Mouse (Mus musculus) erythroblast, adult 5-6 weeks (primary cell): ENCODE measurements around the gene Pqlc3. TPM values are rescaled to one million over a fixed set of nuclear protein-coding genes. Genes with fewer than 3 reads are reported as not detected.
A peak's percentile ranks its signal among the peaks of the same experiment; 100 is the strongest.

ENCODE experiments used
- ATAC-seq: replicated peaks from 2 replicates; pipeline ENCODE4 v1.8.0; 2016; ENCODE audit warnings: moderate number of reproducible peaks, mild to moderate bottlenecking, moderate TSS enrichment, inconsistent platforms; ENCODE audit not compliant: poor library complexity, low FRiP score, severe bottlenecking
- total RNA-seq, 2 experiments: library from RNA; stranded (forward) in 1 of 2; stranded (reverse) in 1 of 2; fragments of 150-400 nt in 1 of 2; fragments of 200-764, 138-1000 nt in 1 of 2; gene quantifications; 2 replicates each; pipeline versions ENCODE4 v1.2.3 to v1.2.4; 2015 to 2017; ENCODE audit warnings: low replicate concordance in 2 of 2

Gene Pqlc3
- total RNA-seq, 2 experiments from 2014 or later = 20.1 to 34.0 TPM

DNA sequence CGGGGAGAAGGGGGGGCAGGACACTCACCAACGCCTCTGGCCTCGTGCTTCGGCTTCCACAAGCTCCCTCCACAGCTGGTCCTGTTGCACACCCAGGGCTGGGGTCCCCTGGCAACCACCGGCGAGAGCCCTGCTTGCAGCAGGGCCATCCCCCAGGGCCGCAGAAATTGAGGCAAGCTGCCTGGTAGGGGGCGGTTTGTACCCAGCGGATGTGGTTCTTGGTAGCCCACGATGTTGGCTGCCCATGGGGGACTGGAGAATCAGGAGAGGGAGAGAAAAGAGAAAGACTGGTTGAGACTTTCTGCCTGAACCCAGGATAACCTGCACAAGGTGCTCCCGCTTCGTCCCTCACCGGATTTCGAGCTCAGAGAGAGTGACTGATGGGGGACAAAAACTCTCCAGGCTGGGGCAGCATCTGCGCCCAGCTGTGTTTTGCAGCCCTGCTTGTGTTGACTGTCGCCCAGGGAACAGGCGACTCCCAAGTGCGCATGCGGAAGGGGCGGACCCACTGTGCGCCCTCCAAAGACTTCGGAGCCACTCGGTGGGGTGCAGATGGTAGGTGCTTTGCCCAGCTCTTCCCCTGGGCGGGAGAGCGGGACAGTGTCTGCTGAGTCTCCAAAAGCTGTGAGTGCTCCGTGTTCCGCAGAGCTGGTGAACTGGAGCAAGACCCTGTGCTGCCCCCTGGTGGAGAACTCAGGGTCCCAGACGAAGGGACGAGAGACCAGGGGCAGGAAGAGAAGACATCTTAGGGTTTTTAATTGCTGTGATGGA is 11.1 kb upstream of the Pqlc3 start, which contains the start of gene 2410004P03Rik:
TSS of gene 2410004P03Rik (minus strand) at position 628 of the 771 bp plus-strand sequence.
- peak; percentile 85 for ATAC-seq

DNA sequence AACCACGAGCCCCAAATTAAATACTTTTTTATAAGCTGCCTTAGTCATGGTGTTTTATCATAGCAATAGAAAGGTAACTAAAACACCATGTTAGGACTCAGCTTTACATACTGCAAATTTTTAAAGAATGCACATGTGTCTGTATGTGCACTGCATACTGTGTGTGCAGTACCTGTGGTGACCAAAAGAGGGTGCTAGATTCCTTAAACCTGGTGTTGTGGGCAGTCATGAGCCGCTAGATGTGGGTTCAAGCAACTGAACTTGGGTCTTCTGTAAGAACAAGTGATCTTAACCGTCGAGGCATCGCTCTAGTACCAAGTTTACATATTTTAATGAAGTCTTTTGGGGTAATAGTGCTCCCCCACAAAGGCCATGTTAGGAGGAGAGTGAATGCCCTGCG is 9.3 kb upstream of the Pqlc3 start:
- no peak for ATAC-seq

DNA sequence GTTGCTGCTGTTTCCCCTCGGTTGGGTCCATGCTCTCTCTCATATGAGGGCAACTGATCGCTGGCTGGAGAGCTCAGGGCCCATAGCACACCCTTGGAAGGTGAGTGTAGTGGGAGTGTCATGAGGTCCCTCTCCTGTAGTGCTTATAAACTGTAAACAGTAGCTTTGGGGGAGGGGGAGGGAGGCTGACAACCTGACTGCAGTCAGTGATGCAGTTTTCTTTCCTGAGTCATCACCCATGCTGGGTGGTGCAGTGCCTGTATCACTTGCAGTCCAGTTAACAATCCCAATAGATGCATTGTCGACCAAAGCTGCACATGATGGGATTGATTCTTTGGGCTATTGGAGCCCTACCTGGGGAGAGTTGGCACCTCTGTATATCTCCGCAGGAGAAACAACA is 1.0 kb upstream of the Pqlc3 start:
- no peak for ATAC-seq

DNA sequence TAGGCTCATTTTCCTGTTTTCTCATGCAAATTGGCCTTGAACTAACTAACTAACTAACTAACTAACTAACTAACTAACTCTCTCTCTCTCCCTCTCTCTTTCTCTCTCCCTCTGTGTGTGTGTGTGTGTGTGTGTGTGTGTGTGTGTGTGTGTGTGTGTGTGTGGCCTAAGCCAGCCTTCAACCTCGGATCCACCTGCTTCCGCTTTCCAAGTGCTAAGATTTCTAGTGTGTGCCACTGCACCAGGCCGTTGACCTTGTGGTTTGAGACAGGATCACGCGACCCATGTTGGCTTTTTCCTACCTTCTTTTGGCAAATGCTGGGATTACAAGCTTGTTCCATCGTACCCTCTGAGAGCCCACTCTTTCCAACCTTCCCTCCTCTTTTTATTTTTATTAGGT is 420 bp upstream of the Pqlc3 start:
- ATAC-seq = no peak

- 0 out of 2 replicates have a peak, but pooled peaks have one; percentile 31 for ATAC-seq
These were observed 1.1 kb downstream of the Pqlc3 start for GRCm38 (mm10) chr12:16999146-16999545.

GRCm38 (mm10) chr12:16996886-16997462 is 3.2 kb downstream of the Pqlc3 start:
- no peak for ATAC-seq

DNA sequence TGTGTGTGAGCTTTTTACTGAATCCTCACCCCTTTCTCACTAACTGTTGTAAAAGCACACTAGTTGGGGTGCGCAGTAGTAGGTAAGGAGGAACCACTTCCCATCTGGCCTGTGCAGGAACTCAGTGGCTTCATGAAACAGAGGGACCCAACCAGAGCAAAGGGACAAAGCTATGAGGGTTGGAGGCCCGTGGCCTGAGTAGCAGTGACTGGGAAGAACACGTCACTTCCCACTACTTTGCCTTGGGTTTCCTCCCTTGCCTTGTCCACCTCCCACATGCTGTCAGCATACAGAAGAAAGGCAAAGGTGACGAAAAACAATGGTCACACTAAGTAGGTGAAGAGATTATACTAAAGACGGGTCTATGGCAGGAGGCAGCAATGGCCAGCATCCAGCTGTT is 3.9 kb downstream of the Pqlc3 start:
- no peak for ATAC-seq

DNA sequence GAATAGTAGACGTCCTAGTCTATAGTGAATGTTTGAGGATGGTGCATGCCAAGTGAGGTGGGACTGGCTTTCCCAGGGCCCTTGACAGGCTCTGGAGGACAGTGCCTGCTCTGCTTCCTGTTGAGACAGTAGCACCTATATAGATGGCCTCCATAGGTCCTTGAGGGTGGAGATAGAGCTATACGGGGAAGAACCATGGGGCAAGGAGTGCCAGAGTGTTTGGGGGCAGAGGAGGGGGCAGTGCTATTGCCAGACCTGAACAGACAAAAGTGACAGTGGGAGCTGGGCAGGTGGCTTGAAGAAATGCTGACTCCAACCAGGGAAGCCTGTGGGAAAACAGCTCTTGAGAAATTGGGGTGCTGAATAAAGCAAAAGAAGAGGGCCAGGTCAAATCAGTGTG is 5.9 kb downstream of the Pqlc3 start:
- no peak for ATAC-seq

- no peak for ATAC-seq
These were observed 7.9 kb downstream of the Pqlc3 start for GRCm38 (mm10) chr12:16992355-16992754.

DNA sequence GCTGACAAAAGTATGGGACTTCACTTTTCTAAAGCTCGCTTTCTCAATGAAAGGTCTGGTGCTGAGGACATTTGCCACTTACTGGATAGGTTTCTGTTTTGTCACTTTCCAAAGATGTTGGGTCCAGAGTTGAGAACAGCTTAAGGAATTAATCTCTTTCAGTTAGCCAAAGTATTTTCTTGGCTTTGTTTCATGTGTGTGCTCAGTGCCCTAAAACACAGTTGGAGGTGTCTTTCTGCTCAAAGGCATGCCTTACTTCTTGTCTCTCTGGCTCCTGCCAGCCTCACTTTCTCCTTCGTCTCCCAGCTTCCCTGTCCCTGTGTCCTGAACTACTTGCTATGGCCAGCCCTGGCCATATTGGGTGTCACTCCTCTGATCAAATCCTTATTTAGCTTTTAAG is 8.8 kb downstream of the Pqlc3 start:
- no peak for ATAC-seq

DNA sequence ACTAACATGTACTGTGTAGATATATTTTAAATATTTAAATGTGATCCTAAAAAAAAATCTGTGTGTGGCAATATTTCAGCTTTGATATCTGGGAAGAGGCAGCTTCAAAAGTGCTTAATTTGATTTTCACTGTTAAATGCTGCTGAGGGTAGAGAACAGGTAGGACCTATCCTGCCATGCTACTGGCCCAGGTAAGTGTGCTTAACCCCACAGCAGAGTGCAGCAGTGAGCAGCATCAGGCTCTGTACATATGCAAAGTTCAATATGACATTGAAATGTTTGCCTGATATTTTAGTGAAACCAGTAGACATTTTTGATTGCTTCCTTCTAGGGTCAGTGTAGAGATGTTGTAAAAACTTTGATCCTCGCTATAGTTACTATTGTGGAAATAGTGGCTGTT is 14.4 kb downstream of the Pqlc3 start:
- no peak for ATAC-seq

- no peak for ATAC-seq
These were observed 23.1 kb downstream of the Pqlc3 start for GRCm38 (mm10) chr12:16977120-16977519.

DNA sequence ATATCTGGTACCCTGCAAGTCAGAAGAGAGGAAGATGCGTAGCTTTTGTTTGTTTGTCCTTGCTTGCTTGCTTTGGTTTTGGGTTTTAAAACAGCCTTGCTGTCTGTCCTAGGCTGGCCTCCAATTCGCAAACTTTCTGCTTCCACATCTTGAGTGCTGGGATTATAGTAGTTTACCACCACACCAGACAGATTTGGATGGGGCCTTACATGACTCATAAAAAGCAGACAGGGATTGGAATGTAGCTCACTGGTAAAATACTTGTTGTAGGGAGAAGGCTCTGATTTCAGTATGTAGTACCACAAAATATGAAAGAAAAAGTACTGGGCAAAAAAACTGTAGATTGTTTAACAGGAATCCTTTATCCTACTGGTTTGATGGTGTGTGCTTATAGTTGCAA is 33.4 kb downstream of the Pqlc3 start:
- ATAC-seq = no peak

DNA sequence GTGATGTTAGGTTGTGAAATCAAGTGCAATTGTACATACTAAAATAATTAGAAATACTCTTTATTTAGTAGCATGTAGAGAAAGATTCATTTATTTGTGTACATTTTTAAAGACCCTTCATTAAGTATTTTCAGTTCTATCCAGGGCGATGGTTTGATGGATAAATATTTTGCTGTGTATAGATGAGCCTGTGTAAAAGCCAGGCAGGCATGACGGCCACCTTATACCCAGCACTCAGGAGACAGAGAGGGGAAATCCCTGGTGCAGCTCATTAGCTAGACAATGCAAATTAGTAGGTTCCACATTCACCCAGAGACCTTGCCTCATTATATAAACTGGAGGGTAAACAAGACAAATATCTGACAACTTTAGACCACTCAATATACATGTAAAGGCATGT is 36.9 kb downstream of the Pqlc3 start:
- ATAC-seq = no peak

- 0 out of 2 replicates have a peak, but pooled peaks have one; percentile 52 for ATAC-seq
These were observed 41.4 kb downstream of the Pqlc3 start for GRCm38 (mm10) chr12:16958851-16959250.

GRCm38 (mm10) chr12:16948239-16948638 is 52.0 kb downstream of the Pqlc3 start:
- no peak for ATAC-seq

DNA sequence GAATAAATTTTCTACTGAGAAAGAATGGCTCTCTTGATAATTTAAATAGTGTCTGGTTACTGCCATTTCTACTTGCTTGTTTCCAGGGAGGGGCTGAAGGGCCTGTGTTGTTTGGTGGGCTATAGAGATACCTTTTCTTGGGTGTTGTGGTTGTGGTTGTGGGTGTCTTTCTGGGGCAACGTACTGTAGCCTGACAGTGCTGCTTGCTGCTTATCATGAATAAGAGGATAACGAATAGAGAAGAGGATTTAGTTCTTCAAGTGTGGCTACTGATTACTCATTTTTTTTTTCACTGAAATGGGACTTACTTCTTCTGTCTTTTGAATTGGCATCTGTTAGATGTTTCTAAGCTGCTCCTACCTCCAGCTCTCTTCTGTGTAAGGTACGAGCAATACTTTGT is 58.2 kb downstream of the Pqlc3 start:
- ATAC-seq = no peak

Other genes starting within 250 kb of the Pqlc3 start
- gene Greb1, start 199.5 kb downstream of the Pqlc3 start, total RNA-seq (2015; ENCODE audit: low replicate concordance) = not detected in 2 replicates
- not detected in 2 replicates for gene Greb1, start 199.5 kb downstream of the Pqlc3 start, total RNA-seq (2017; ENCODE audit: low replicate concordance)
- gene E2f6, start 189.4 kb downstream of the Pqlc3 start, total RNA-seq (2015; ENCODE audit: low replicate concordance) = 7.7 and 10.4 TPM in 2 replicates
- 6.1 and 12.4 TPM in 2 replicates for gene E2f6, start 189.4 kb downstream of the Pqlc3 start, total RNA-seq (2017; ENCODE audit: low replicate concordance)
- 15.5 and 21.9 TPM in 2 replicates for gene Rock2, start 105.5 kb downstream of the Pqlc3 start, total RNA-seq (2015; ENCODE audit: low replicate concordance)
- gene Rock2, start 105.5 kb downstream of the Pqlc3 start, total RNA-seq (2017; ENCODE audit: low replicate concordance) = 21.3 and 24.2 TPM in 2 replicates
- gene 2410004P03Rik, start 11.3 kb upstream of the Pqlc3 start, total RNA-seq (2015; ENCODE audit: low replicate concordance) = not detected in 2 replicates
- gene 2410004P03Rik, start 11.3 kb upstream of the Pqlc3 start, total RNA-seq (2017; ENCODE audit: low replicate concordance) = not detected in 2 replicates
- not detected in 2 replicates for gene Kcnf1, start 176.5 kb upstream of the Pqlc3 start, total RNA-seq (2015; ENCODE audit: low replicate concordance)
- gene Kcnf1, start 176.5 kb upstream of the Pqlc3 start, total RNA-seq (2017; ENCODE audit: low replicate concordance) = not detected in 2 replicates